Mouse (Mus musculus): ENCODE measurements around the gene Katna1. TPM values are rescaled to one million over a fixed set of nuclear protein-coding genes. Genes with fewer than 3 reads are reported as not detected.

Katna1 gene
- total and polyA plus RNA-seq, 3 experiments: 43.3 to 222 (median 46.0) TPM

GRCm38 (mm10) chr10:7680731-7681301, 45.0 kb upstream of the Katna1 start, which contains the start of the genes Pcmt1 and Lats1 (continued):
- TF ChIP-seq ZNF384 (IDR thresholded peaks at IDR 0.05; ENCODE audit: low read depth, low read length) (no peak), MYC (IDR thresholded peaks at IDR 0.05; ENCODE audit: low read depth, low read length) (peak; percentile 38; the same call in 1 of the 2 replicates), E2F4 (IDR thresholded peaks at IDR 0.05; ENCODE audit: borderline replicate concordance, low read depth, low read length) (no peak), ZMIZ1 (IDR thresholded peaks at IDR 0.05; ENCODE audit: low read depth, low read length) (peak; percentile 82), SIN3A (IDR thresholded peaks at IDR 0.05; ENCODE audit: low read length) (peak; percentile 54; the same call in 1 of the 2 replicates), MAX (IDR thresholded peaks at IDR 0.05; ENCODE audit: low read length) (peak; percentile 61), ZKSCAN1 (IDR thresholded peaks at IDR 0.05; ENCODE audit: low read depth, low read length) (no peak), MXI1 (IDR thresholded peaks at IDR 0.05; ENCODE audit: low read depth, low read length) (peak; percentile 65), TAL1 (IDR thresholded peaks at IDR 0.05; ENCODE audit: low read length) (no peak), ZC3H11A (IDR thresholded peaks at IDR 0.05; ENCODE audit: low read depth, low read length) (no peak), UBTF (IDR thresholded peaks at IDR 0.05; ENCODE audit: borderline replicate concordance, insufficient read depth, low read depth, low read length) (no peak), JUND (IDR thresholded peaks at IDR 0.05; ENCODE audit: low read depth, low read length) (no peak), MYB (IDR thresholded peaks at IDR 0.05; ENCODE audit: low read depth, low read length) (no peak), MAZ (IDR thresholded peaks at IDR 0.05; ENCODE audit: low read depth, low read length) (0 out of 2 replicates have a peak, but pooled peaks have one; percentile 37), RAD21 (IDR thresholded peaks at IDR 0.05; ENCODE audit: low read depth, low read length) (no peak), KAT2A (conservative IDR thresholded peaks at IDR 0.05; ENCODE audit: low read depth, low read length) (peak; percentile 62; the same call in 1 of the 2 replicates), ETS1 (IDR thresholded peaks at IDR 0.05; ENCODE audit: low read depth, low read length) (peak; percentile 27; the same call in 1 of the 2 replicates), BHLHE40 (IDR thresholded peaks at IDR 0.05; ENCODE audit: borderline replicate concordance, low read depth, low read length) (no peak), POLR2A (IDR thresholded peaks at IDR 0.05; ENCODE audit: control insufficient read depth in 1 of 2, insufficient read depth in 1 of 2, low read depth in 1 of 2, low read length in 2 of 2, poor library complexity in 1 of 2) (peak; percentile 90 to 96), RCOR1 (IDR thresholded peaks at IDR 0.05; ENCODE audit: low read depth, low read length) (no peak), POLR2AphosphoS2 (IDR thresholded peaks at IDR 0.05; ENCODE audit: low read length) (peak; percentile 87), CHD1 (IDR thresholded peaks at IDR 0.05; ENCODE audit: low read depth, low read length) (no peak)

- peak; percentile 81 for DNase-seq (ENCODE audit: low read depth, low spot score)
- Histone ChIP-seq H3K79me2 (ENCODE audit: control insufficient read depth, insufficient read depth, low read length, poor library complexity) (peaks cover 78% of the 10 kb centered on the region), H3K4me1 (ENCODE audit: control insufficient read depth in 1 of 2, insufficient read depth in 2 of 2, low read length in 2 of 2) (peaks cover 6 to 19% of the 10 kb centered on the region in 2 experiments), H3K27me3 (ENCODE audit: control insufficient read depth in 1 of 2, insufficient read depth in 2 of 2, low read length in 2 of 2) (no peaks in the 10 kb centered on the region), H3K36me3 (ENCODE audit: control insufficient read depth in 1 of 2, insufficient read depth in 2 of 2, low read length in 2 of 2) (peaks cover 10 to 48% of the 10 kb centered on the region in 2 experiments), H3K27ac (ENCODE audit: control insufficient read depth, low read depth, low read length) (peak overlapping the region; percentile 87), H3K9ac (ENCODE audit: control insufficient read depth, low read depth, low read length, poor library complexity, severe bottlenecking) (peak overlapping the region; percentile 98), H3K4me3 (ENCODE audit: control insufficient read depth in 1 of 2, insufficient read depth in 1 of 2, low read depth in 2 of 2, low read length in 2 of 2) (peak overlapping the region; percentile 98 to 100), H3K9me3 (replicated peaks; ENCODE audit: insufficient read depth, low read length) (no peaks in the 10 kb centered on the region)
- TF ChIP-seq ZNF384 (IDR thresholded peaks at IDR 0.05; ENCODE audit: low read depth, low read length): no peak
- TF ChIP-seq MEF2A (IDR thresholded peaks at IDR 0.05; ENCODE audit: extremely low read depth, insufficient replicate concordance, low read depth, low read length, poor library complexity, severe bottlenecking): no peak
- no peak for TF ChIP-seq POLR2AphosphoS5 (IDR thresholded peaks at IDR 0.05; ENCODE audit: borderline replicate concordance, low read depth, low read length)
- TF ChIP-seq MAZ (IDR thresholded peaks at IDR 0.05; ENCODE audit: low read depth, low read length): no peak
- no peak for TF ChIP-seq NELFE (IDR thresholded peaks at IDR 0.05; ENCODE audit: low read depth, low read length)
- no peak for TF ChIP-seq RAD21 (IDR thresholded peaks at IDR 0.05; ENCODE audit: low read depth, low read length)
- no peak for TF ChIP-seq ZMIZ1 (IDR thresholded peaks at IDR 0.05; ENCODE audit: low read depth, low read length)
- TF ChIP-seq HCFC1 (IDR thresholded peaks at IDR 0.05; ENCODE audit: low read depth, low read length): no peak
- TF ChIP-seq MAFK (IDR thresholded peaks at IDR 0.05; ENCODE audit: borderline replicate concordance, low read depth, low read length): no peak
- TF ChIP-seq UBTF (IDR thresholded peaks at IDR 0.05; ENCODE audit: borderline replicate concordance, insufficient read depth, low read depth, low read length): 0 out of 2 replicates have a peak, but pooled peaks have one; percentile 33
- no peak for TF ChIP-seq ZC3H11A (IDR thresholded peaks at IDR 0.05; ENCODE audit: low read depth, low read length)
- no peak for TF ChIP-seq RCOR1 (IDR thresholded peaks at IDR 0.05; ENCODE audit: low read depth, low read length)
- TF ChIP-seq E2F4 (IDR thresholded peaks at IDR 0.05; ENCODE audit: borderline replicate concordance, low read depth, low read length): no peak
- no peak for TF ChIP-seq ZKSCAN1 (IDR thresholded peaks at IDR 0.05; ENCODE audit: low read depth, low read length)
- no peak for TF ChIP-seq NRF1 (IDR thresholded peaks at IDR 0.05; ENCODE audit: insufficient read depth, low read depth, low read length, poor library complexity, severe bottlenecking)
- peak in 2 of 3 experiments; percentile 8 to 18; a peak in 3 of 6 replicates for TF ChIP-seq CTCF (IDR thresholded peaks at IDR 0.05 in 2 of 3, conservative IDR thresholded peaks at IDR 0.05 in 1 of 3; ENCODE audit: control insufficient read depth in 1 of 3, insufficient read depth in 1 of 3, low read depth in 2 of 3, low read length in 3 of 3, poor library complexity in 1 of 3, severe bottlenecking in 1 of 3)
- TF ChIP-seq SIN3A (IDR thresholded peaks at IDR 0.05; ENCODE audit: low read length): peak; percentile 84
- TF ChIP-seq TAL1 (IDR thresholded peaks at IDR 0.05; ENCODE audit: low read length): no peak
- TF ChIP-seq TCF12 (IDR thresholded peaks at IDR 0.05; ENCODE audit: low read depth, low read length): 0 out of 2 replicates have a peak, but pooled peaks have one; percentile 19
- TF ChIP-seq MYC (IDR thresholded peaks at IDR 0.05; ENCODE audit: low read depth, low read length): no peak
- peak; percentile 53 for TF ChIP-seq MXI1 (IDR thresholded peaks at IDR 0.05; ENCODE audit: low read depth, low read length)
Measured at GRCm38 (mm10) chr10:7681343-7682025, 44.3 kb upstream of the Katna1 start.

Data from MEL (cell line).